Mouse (Mus musculus) limb, embryonic 14.5 days (tissue): ENCODE results near the gene Cggbp1. TPM values are rescaled to one million over a fixed set of nuclear protein-coding genes. Genes with fewer than 3 reads are reported as not detected.

Experiments used
- ATAC-seq: fragments of 200-750 bp; cut with Nextera tagmentation; 2 replicates; pipeline ENCODE4 v1.8.0; 2017; ENCODE audit warnings: low read depth, moderate number of reproducible peaks, moderate TSS enrichment; ENCODE audit not compliant: low FRiP score
- DNase-seq: peaks from one replicate; pipeline ENCODE4 v3.0.0-alpha.2; 2015; ENCODE audit warnings: low spot score
- H3K27ac ChIP-seq: fragments of 300-500 bp; sonication (generic); replicated peaks from 2 replicates; pipeline ENCODE4 v1.5.1; 2014; ENCODE audit warnings: low read depth, mild to moderate bottlenecking, low read length, moderate library complexity, mixed read lengths
- H3K27me3 ChIP-seq: fragments of 300-500 bp; sonication (generic); 2 replicates; pipeline ENCODE4 v1.6.1; 2014; ENCODE audit warnings: low read length, mixed read lengths; ENCODE audit not compliant: control insufficient read depth, insufficient read depth
- H3K36me3 ChIP-seq: fragments of 300-500 bp; sonication (generic); 2 replicates; pipeline ENCODE4 v1.6.1; 2014; ENCODE audit warnings: mild to moderate bottlenecking, low read length, moderate library complexity, mixed read lengths; ENCODE audit not compliant: control insufficient read depth, insufficient read depth
- H3K4me1 ChIP-seq: fragments of 300-500 bp; sonication (generic); 2 replicates; pipeline ENCODE4 v1.6.1; 2014; ENCODE audit warnings: antibody characterized with exemption, low read length, mixed read lengths; ENCODE audit not compliant: control insufficient read depth, insufficient read depth
- H3K4me2 ChIP-seq: fragments of 300-500 bp; sonication (generic); replicated peaks from 2 replicates; pipeline ENCODE4 v1.6.1; 2014; ENCODE audit warnings: low read depth, mild to moderate bottlenecking, low read length, moderate library complexity; ENCODE audit not compliant: severe bottlenecking
- H3K4me3 ChIP-seq: fragments of 300-500 bp; sonication (generic); replicated peaks from 2 replicates; pipeline ENCODE4 v1.5.1; 2014; ENCODE audit warnings: low read length
- H3K9ac ChIP-seq: fragments of 300-500 bp; sonication (generic); 2 replicates; pipeline ENCODE4 v1.6.1; 2014; ENCODE audit warnings: mild to moderate bottlenecking, low read depth, low read length, moderate library complexity; ENCODE audit not compliant: severe bottlenecking
- H3K9me3 ChIP-seq: fragments of 300-500 bp; sonication (generic); 2 replicates; pipeline ENCODE4 v1.6.1; 2016; ENCODE audit warnings: low read length; ENCODE audit not compliant: control insufficient read depth
- POLR2A ChIP-seq: fragments of 200-500 bp; IDR thresholded peaks from 2 replicates; pipeline ENCODE4 v1.8.0; 2012; ENCODE audit warnings: inconsistent platforms, mild to moderate bottlenecking, moderate library complexity, borderline replicate concordance; ENCODE audit not compliant: insufficient read depth, insufficient read length; ENCODE audit errors: extremely low read depth
- WGBS: fragments of 180-500 bp; shearing (Covaris S2); extraction: QIAGEN DNeasy Blood & Tissue Kit; methylation state at CpG from one replicate; pipeline ENCODE4 v1.1.7; 2014; 5-methylcytosine and 5-hydroxymethylcytosine counted together
- polyA plus RNA-seq, 2 experiments: library from polyadenylated mRNA; depleted of rRNA in 1 of 2; stranded (reverse) in 1 of 2; unstranded in 1 of 2; fragments of >200 nt; fragmentation: Nextera tagmentation in 1 of 2; extraction: Ambion mirVana in 1 of 2; gene quantifications; 2 replicates each; pipeline versions ENCODE4 v1.2.1 to v1.2.3; 2012 to 2014

Gene Cggbp1
- polyA plus RNA-seq, 2 experiments, result 48.4 to 102 TPM

DNA sequence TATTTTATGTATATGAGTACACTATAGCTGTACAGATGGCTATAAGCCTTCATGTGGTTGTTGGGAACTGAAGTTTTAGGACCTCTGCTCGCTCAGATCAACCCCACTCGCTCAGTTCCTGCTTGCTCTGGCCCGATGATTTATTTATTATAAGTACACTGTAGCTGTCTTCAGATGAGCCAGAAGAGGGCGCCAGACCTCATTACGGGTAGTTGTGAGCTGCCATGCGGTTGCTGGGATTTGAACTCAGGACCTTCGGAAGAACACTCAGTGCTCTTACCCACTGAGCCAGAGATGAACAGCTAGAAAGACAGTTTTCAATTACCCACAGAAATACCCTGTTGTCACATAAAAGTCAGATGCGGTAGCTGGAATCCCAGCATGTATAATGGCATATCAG is 5.8 kb upstream of the Cggbp1 start:
- H3K4me2 ChIP-seq, result no peak overlapping the region
- no peak overlapping the region for H3K4me3 ChIP-seq
- 88% methylated on average over 8 of the region's 8 CpGs for WGBS
- H3K36me3 ChIP-seq, result no peaks in the 10 kb centered on the region
- no peak overlapping the region for H3K27ac ChIP-seq
- H3K9me3 ChIP-seq, result no peaks in the 10 kb centered on the region
- no peak for TF ChIP-seq POLR2A
- peaks cover 6% of the 10 kb centered on the region; the same call in 1 of the 2 replicates for H3K4me1 ChIP-seq
- ATAC-seq, result no peak
- DNase-seq, result no peak
- H3K9ac ChIP-seq, result no peak overlapping the region
- H3K27me3 ChIP-seq, result no peaks in the 10 kb centered on the region

- peaks cover 16% of the 10 kb centered on the region for H3K4me1 ChIP-seq
- TF ChIP-seq POLR2A, result no peak
- H3K4me2 ChIP-seq, result peak overlapping the region; percentile 69
- peaks cover 14% of the 10 kb centered on the region for H3K36me3 ChIP-seq
- H3K9me3 ChIP-seq, result no peaks in the 10 kb centered on the region
- peak overlapping the region; percentile 91 for H3K27ac ChIP-seq
- no peaks in the 10 kb centered on the region for H3K27me3 ChIP-seq
- WGBS, result 4% methylated on average over 16 of the region's 16 CpGs
- peak overlapping the region; percentile 94 for H3K4me3 ChIP-seq
- ATAC-seq, result no peak
- DNase-seq, result peak; percentile 40
- H3K9ac ChIP-seq, result peak overlapping the region; percentile 92
Observed at GRCm38 (mm10) chr16:64850287-64851084, 1.3 kb upstream of the Cggbp1 start.

GRCm38 (mm10) chr16:64851085-64851562 is 672 bp upstream of the Cggbp1 start:
- Histone ChIP-seq H3K4me1 (peaks cover 16% of the 10 kb centered on the region), H3K9ac (peak overlapping the region; percentile 92), H3K4me3 (peak overlapping the region; percentile 94), H3K9me3 (no peaks in the 10 kb centered on the region), H3K4me2 (peak overlapping the region; percentile 69), H3K27ac (peak overlapping the region; percentile 91), H3K36me3 (peaks cover 21% of the 10 kb centered on the region), H3K27me3 (no peaks in the 10 kb centered on the region)
- under 1% methylated on average over 31 of the region's 45 CpGs for WGBS
- TF ChIP-seq POLR2A, result no peak
- DNase-seq, result peak; percentile 46
- ATAC-seq, result peak; percentile 24; the same call in 1 of the 2 replicates

DNA sequence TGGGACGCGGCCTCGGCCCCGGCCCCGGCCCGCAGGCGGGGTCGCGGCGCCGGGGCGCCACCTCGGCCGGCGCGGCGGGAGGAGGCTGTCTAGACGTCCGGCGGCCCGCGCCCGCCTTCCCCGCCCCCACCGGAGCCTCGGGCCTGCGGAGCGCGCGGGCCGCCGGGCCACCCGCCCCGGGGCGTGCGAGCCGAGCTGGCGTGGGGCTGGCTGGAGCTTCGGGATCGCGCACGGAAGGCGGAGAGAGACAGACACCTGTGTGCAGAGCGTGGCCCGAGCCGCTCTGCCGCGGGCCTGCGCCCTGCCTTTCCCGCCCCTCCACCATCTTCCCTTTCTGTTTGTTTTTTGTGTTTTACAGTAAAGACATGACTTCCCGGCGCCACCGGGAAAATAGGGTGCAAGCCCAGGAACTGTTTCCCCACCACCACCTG is 660 bp downstream of the Cggbp1 start:
- 0% methylated on average over 21 of the region's 53 CpGs for WGBS
- H3K4me1 ChIP-seq, result peaks cover 16% of the 10 kb centered on the region
- DNase-seq (peak; percentile 17), ATAC-seq (peak; percentile 6; the same call in 1 of the 2 replicates)
- H3K36me3 ChIP-seq, result peaks cover 25% of the 10 kb centered on the region
- H3K9me3 ChIP-seq, result no peaks in the 10 kb centered on the region
- peak overlapping the region; percentile 96 for H3K27ac ChIP-seq
- peak overlapping the region; percentile 94 for H3K4me3 ChIP-seq
- H3K27me3 ChIP-seq, result no peaks in the 10 kb centered on the region
- H3K4me2 ChIP-seq, result peak overlapping the region; percentile 69
- peak overlapping the region; percentile 92 for H3K9ac ChIP-seq
- no peak for TF ChIP-seq POLR2A

- Histone ChIP-seq H3K27me3 (no peaks in the 10 kb centered on the region), H3K4me2 (peak overlapping the region; percentile 69), H3K9me3 (no peaks in the 10 kb centered on the region), H3K4me1 (peaks cover 16% of the 10 kb centered on the region), H3K4me3 (peak overlapping the region; percentile 94), H3K36me3 (peaks cover 25% of the 10 kb centered on the region), H3K9ac (peak overlapping the region; percentile 92), H3K27ac (peak overlapping the region; percentile 96)
- DNase-seq (no peak), ATAC-seq (no peak)
- TF ChIP-seq POLR2A, result no peak
- 4% methylated on average over 14 of the region's 14 CpGs for WGBS
Observed at GRCm38 (mm10) chr16:64852891-64853290, 1.1 kb downstream of the Cggbp1 start.
